Mouse (Mus musculus) embryonic fibroblast, embryonic 13.5 days (primary cell): ENCODE measurements around the gene Fam213a.

Source experiments
- CTCF ChIP-seq: IDR thresholded peaks from 2 replicates; pipeline ENCODE4 v1.5.1; 2011; ENCODE audit warnings: mild to moderate bottlenecking, control low read depth, low read length, moderate library complexity, borderline replicate concordance; ENCODE audit not compliant: insufficient read depth
- POLR2A ChIP-seq: IDR thresholded peaks from 2 replicates; pipeline ENCODE4 v1.6.1; 2011; ENCODE audit warnings: low read depth, mild to moderate bottlenecking, control low read depth, low read length, moderate library complexity

- TF ChIP-seq POLR2A (no peak), CTCF (no peak)
These were observed 7.7 kb upstream of the Fam213a start for GRCm38 (mm10) chr14:41021246-41021645.
